Mouse (Mus musculus) Patski (cell line): ENCODE measurements at regions not wholly inside any gene's neighbourhood (a gene's known extent, or its start where the extent isn't known, plus 50 kb on each side); places are given as distances from the start of the nearest gene placed in this dataset.

ENCODE experiments used
- ATAC-seq: fragments of 100-300 bp; one replicate; pipeline ENCODE4 v1.8.0; 2021
- CTCF ChIA-PET: fragments of 350-600 bp; sonication (Branson Sonifier 250); formaldehyde crosslinking; loops from one replicate; lab custom pipeline; 2022; ENCODE audit warnings: inconsistent platforms; lab: Charles Lee
- POLR2A ChIA-PET: fragments of 350-600 bp; sonication (Branson Sonifier 250); formaldehyde crosslinking; loops from one replicate; lab custom pipeline; 2022; ENCODE audit warnings: antibody characterized with exemption, inconsistent platforms; lab: Charles Lee
- DNase-seq: peaks from one replicate; pipeline ENCODE4 v3.0.0-alpha.2; 2011; ENCODE audit warnings: low read depth, low spot score
- H3K27me3 ChIP-seq: fragments of 371-371 bp; one replicate; pipeline ENCODE4 v1.5.1; 2021
- CTCF ChIP-seq: fragments of 100-300 bp; IDR thresholded peaks from one replicate; pipeline ENCODE4 v1.5.1; 2021
- in situ Hi-C: fragments of 300-500 bp; cut with MboI; formaldehyde crosslinking; loops from 3 replicates; pipeline ENCODE4 v1.11.1; 2018; ENCODE audit warnings: low pct_unique_long_range_greater_than_20kb, mixed read lengths

GRCm38 (mm10) chr9:9606322-9606721 is 367.4 kb upstream of the Arhgap42 start:
- ATAC-seq (no peak), DNase-seq (no peak)
- in situ Hi-C loops: no loop called here
- no peaks in the 10 kb centered on the region for H3K27me3 ChIP-seq
- POLR2A ChIA-PET: no interaction called here
- no peak for TF ChIP-seq CTCF
- CTCF ChIA-PET: no interaction called here

GRCm38 (mm10) chr9:9591263-9591662 is 352.4 kb upstream of the Arhgap42 start:
- no peak for ATAC-seq
- in situ Hi-C loops: no loop called here
- TF ChIP-seq CTCF: no peak
- no peak for DNase-seq
- ChIA-PET CTCF (no interaction called here), POLR2A (no interaction called here)
- no peaks in the 10 kb centered on the region for H3K27me3 ChIP-seq

- in situ Hi-C loops: no loop called here
- CTCF ChIA-PET: no interaction called here
- TF ChIP-seq CTCF: no peak
- DNase-seq (no peak), ATAC-seq (no peak)
- POLR2A ChIA-PET: no interaction called here
- no peaks in the 10 kb centered on the region for H3K27me3 ChIP-seq
Observed at GRCm38 (mm10) chr9:9583011-9583605, 344.2 kb upstream of the Arhgap42 start.

- DNase-seq: no peak
- ATAC-seq: no peak
- CTCF ChIA-PET: no interaction called here
- POLR2A ChIA-PET: no interaction called here
- no peak for TF ChIP-seq CTCF
- in situ Hi-C loops: no loop called here
- H3K27me3 ChIP-seq: no peaks in the 10 kb centered on the region
Observed at GRCm38 (mm10) chr9:9582301-9583010, 343.6 kb upstream of the Arhgap42 start.

- no peak for ATAC-seq
- no peak for TF ChIP-seq CTCF
- POLR2A ChIA-PET: no interaction called here
- CTCF ChIA-PET: no interaction called here
- in situ Hi-C loops: no loop called here
- no peaks in the 10 kb centered on the region for H3K27me3 ChIP-seq
- no peak for DNase-seq
Observed at GRCm38 (mm10) chr9:9568040-9568649, 329.2 kb upstream of the Arhgap42 start.

- CTCF ChIA-PET: no interaction called here
- H3K27me3 ChIP-seq: no peaks in the 10 kb centered on the region
- in situ Hi-C loops: no loop called here
- no peak for DNase-seq
- no peak for TF ChIP-seq CTCF
- ATAC-seq: no peak
- POLR2A ChIA-PET: no interaction called here
Observed at GRCm38 (mm10) chr9:9564551-9564950, 325.6 kb upstream of the Arhgap42 start.

- in situ Hi-C loops: no loop called here
- CTCF ChIA-PET: no interaction called here
- POLR2A ChIA-PET: no interaction called here
Observed at GRCm38 (mm10) chr9:9548657-9549056, 309.8 kb upstream of the Arhgap42 start.

GRCm38 (mm10) chr9:9547570-9547969 is 308.7 kb upstream of the Arhgap42 start:
- ChIA-PET CTCF (no interaction called here), POLR2A (no interaction called here)
- ATAC-seq: no peak
- TF ChIP-seq CTCF: no peak
- no peaks in the 10 kb centered on the region for H3K27me3 ChIP-seq
- in situ Hi-C loops: no loop called here
- DNase-seq: no peak

More at GRCm38 (mm10) chr9:9548657-9549056, 309.8 kb upstream of the Arhgap42 start:
- DNase-seq (no peak), ATAC-seq (no peak)
- no peak for TF ChIP-seq CTCF
- H3K27me3 ChIP-seq: no peaks in the 10 kb centered on the region

- no peak for DNase-seq
- in situ Hi-C loops: no loop called here
- no peak for TF ChIP-seq CTCF
- ATAC-seq: no peak
- H3K27me3 ChIP-seq: no peaks in the 10 kb centered on the region
- CTCF ChIA-PET: no interaction called here
- POLR2A ChIA-PET: no interaction called here
Observed at GRCm38 (mm10) chr9:9547121-9547520, 308.2 kb upstream of the Arhgap42 start.

GRCm38 (mm10) chr9:9500345-9500744 is 261.4 kb upstream of the Arhgap42 start:
- ChIA-PET CTCF (no interaction called here), POLR2A (no interaction called here)
- DNase-seq (no peak), ATAC-seq (no peak)
- in situ Hi-C loops: no loop called here
- TF ChIP-seq CTCF: no peak
- H3K27me3 ChIP-seq: no peaks in the 10 kb centered on the region

GRCm38 (mm10) chr9:9493594-9494182 is 254.8 kb upstream of the Arhgap42 start:
- no peak for TF ChIP-seq CTCF
- POLR2A ChIA-PET: no interaction called here
- ATAC-seq (no peak), DNase-seq (no peak)
- no peaks in the 10 kb centered on the region for H3K27me3 ChIP-seq
- CTCF ChIA-PET: no interaction called here
- in situ Hi-C loops: no loop called here
